Mouse (Mus musculus) layer of hippocampus, adult 11-12 months (tissue): ENCODE results near the gene Synj1.
A peak's percentile ranks its signal among the peaks of the same experiment; 100 is the strongest.

Experiments
- DNase-seq: peaks from one replicate; pipeline ENCODE4 v3.0.0; 2022; ENCODE audit warnings: low spot score

Synj1 gene

DNA sequence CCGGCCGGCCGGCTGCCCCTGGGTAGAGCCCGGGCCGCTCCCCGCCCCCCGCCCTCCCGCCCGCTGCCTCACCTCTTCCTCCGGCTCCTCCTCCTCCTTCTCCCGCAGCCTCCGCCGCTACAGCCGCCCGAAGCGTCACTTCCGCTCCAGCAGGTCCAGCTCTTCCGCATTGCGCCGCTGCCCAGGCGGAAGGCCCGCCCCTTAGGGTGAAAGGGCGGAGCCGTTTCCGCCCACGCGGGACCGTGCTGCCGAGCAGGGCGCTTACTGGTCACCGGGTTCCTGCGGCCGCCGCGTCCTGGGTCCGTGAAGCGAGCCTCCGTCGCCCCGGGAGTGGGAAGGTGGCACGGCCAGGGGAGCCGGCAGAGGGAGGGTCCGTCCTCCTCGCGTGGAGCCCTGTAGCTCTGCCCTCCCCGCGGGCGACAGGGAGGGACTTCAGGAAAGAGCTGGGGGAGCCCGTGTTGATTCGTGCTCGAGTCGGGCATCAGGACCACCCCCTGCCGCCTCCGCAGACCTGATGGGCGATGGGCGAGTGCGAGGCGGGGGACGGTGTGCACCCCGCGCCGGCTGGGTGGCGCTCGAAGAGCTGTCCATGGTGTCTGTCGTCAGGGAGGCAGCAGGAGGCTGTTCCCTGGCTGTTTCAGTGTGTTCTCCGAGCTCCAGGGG, at the start of gene Synj1:
Synj1 (minus strand) TSS at position 288 of the 663 bp plus-strand sequence.
- peak; percentile 93 for DNase-seq

DNA sequence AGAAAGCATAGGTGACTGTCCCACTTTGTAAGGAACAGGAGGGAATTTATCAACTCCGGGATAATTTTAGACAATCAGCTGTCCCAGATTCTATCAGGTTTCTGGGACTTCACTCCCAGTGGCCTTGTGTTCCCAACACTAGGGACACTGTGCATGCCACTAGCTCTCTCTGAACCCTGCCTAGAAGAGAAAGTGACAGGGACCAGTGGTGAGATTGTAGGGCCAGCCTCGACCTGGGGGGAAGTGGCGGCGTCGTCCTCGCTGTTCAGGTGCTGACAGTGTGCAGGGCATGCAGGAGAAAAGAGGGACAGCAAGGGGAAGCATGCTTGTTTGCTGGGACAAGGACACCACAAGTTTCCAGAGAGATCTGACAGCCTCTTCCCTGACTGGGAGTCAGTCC, 46.6 kb upstream of the Synj1 start:
- no peak for DNase-seq

DNA sequence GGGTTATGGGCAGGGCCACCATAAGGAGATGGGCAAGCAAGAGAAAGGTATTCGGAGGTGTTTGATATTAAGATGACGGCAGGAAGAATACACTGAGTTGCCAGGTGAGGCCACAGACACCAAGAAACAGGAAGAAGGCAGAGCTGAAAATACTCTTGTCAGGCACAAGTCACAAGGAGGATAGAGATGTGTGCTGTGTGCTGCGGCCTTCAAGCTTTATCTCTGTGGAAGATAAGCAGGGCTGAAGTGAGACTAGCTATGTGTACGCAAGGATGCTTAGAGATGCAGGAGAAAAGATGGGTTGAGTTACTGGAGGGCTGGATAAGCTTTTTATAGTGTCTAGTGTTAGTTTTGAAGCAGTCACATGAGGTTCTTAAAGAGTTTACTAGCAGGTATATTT, 46.2 kb upstream of the Synj1 start:
- DNase-seq: no peak

DNA sequence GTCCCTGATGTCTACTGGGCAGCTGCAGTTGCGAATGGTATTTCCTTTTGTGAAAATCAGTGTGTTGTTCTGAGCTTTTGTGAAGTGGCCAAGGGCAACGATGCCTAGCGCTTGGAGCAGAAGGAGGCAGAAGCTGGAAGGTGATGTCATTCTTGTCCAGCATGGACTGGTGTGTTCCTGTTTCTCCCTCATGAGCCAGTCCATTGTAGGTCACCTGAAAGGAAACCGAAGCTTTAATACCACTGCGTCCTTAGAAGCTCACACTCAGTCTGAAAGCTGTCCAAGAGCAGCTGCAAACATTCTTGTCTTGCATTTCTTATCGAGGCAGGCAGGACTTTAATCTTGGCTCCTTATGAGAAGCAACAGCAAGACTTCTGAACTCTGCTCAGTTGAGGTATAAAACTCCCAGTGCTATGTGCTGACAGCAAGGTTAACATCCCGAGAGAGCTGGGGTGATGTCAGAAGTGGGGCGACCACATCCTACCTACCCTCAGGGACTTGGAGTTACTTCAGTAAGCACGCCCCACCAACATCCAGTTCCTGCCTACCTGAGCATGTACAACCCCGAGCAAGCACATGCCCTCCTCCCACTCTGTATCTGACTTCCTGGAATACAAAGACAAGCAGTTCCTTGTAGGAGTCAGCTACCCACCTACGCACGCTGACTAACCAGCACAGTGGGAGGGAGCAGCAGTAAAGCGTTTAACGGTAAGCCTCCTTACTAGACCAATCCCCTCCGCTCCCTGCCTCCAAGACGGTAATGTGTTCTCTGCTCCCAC, 45.1 kb upstream of the Synj1 start:
- DNase-seq: peak; percentile 51

DNA sequence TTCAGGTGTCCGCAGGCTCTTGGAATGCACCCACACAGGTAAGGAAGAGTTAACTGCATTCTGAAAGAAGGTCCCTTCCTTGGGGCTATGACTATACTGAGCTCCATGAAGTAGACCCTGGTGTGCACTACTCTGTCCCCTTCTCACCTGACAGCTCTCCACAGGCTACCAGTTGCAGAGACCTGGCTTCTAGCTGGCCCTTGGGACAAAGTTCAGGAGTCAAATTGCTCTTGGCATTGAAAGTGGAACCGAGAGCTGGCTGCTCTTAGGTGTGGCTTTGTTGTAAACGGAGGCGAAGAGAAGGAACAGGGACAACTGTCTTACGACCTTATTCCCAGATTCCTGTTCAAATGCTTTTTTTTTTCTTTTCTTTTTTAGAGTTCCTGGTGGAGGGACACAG, 44.0 kb upstream of the Synj1 start:
- no peak for DNase-seq

DNA sequence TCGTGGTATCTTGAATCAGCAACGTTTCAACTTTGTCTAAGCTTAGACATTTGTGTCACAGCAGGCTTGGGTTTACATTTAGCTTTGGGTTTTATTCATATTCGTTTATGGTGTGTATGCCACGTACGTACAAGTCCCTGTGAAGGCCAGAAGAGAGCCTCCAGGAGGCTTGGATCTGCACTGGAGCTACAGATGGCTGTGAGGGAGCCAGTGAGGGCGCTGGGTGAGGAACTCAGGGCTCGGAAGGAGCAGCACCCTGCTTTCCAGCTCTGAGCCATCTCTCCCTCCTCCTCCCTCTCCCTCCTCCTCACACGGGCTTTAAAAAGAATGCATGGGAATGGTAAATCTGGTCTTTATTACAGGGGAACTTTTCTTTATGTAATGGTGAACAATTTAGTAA, 42.5 kb upstream of the Synj1 start:
- no peak for DNase-seq

DNA sequence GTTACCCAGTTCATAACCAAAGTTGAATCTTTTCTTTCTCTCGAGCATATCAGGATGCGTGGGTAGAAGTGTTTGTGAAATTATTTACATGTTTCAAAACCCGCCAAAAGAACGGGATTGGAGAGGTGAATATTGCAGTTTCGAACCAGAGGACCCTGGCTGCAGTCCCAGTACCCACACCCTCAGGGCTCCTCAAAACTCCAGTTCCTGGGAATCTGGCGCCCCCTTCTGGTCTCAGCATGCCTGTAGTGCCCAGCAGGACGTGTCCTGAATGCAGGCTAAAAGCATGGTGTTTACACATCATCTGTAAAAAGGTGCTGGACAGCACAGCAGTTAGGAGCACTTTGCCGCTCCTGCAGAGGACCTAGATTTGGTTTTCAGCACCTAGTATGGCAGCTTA, 34.4 kb upstream of the Synj1 start:
- DNase-seq: peak; percentile 38

DNA sequence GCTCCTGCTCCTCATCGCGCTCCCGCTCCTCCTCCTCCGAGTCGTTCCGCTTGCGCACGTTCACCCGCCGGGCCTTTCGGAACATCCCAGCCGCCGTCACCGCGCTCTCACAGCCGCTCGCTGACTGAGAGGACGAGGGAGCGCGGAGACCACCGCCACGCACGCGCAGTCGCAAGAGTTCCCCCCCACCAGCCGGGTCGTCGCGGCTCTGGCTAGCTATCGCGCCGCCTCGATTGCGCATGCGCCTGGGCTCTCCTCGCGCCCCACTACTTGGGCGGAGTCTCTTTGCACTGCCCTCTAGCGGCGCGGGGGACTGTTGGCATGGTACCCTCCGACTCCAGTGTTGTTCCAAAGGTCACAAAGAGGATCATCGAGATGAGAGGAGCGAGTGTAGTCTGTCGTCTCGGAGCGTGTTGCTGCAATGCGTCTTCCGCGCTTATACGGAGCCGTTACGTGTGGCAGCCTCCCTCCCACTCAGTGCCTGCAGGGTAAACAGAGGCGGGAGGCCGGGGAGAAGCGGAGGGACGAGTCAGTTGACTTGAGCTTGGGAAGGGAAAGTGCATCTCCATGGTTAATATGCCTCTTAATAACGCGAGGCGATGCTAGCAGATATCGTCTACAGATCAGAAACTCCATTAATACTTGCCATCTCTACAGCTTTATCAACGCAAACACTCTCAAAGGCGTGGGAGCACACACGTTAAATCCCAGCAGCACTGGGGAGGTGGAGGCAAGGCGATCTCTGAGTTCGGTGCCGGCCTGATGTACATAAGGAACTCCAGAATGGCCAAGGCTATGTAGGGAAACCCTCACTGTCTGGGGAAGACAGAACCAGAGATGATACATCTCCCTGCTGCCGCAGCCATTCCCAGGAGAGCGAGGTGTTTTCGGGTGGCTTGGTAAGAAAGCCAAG, 33.4 kb upstream of the Synj1 start, which contains the start of gene Paxbp1:
Paxbp1 (minus strand) TSS at position 274 of the 913 bp plus-strand sequence.
- peak; percentile 99 for DNase-seq

DNA sequence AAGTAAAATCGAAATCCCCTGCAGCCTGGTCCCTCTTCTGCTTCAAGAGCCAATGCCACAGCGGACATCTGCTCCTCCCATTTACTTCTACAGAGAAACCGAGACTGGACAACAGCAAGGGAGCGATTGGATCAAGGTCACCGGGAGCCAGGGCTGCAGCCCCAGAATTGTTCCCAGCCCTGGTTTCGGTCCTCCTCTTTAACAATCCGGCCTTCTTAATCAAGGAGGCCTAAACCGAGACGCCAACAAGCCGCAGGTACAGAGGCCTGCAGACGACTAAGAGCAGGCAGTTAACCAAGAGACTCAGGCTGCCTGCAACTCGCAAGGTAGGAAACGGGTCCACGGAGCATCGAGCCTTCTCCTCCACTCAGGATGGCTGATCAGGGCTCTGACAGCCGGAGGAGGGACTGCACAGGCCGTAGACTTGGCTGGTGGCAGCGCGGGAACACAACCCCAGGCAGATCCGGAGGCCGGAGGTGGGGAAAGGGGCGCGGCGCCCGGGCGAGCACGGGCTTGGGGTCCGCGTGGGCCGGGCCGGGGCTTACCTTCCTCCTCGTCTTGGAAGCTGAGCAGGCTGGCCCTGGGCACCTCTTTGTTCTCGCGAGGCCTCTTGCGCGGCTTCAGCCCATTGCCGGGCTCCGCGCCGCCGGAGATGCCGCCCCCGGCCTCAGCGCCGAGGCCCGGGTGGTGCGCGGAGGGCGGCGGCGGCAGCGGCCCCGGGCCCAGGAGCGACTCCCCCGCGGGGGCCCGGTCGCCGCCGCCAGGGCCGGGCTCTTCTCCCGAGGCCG, 32.5 kb upstream of the Synj1 start:
- peak; percentile 58 for DNase-seq

DNA sequence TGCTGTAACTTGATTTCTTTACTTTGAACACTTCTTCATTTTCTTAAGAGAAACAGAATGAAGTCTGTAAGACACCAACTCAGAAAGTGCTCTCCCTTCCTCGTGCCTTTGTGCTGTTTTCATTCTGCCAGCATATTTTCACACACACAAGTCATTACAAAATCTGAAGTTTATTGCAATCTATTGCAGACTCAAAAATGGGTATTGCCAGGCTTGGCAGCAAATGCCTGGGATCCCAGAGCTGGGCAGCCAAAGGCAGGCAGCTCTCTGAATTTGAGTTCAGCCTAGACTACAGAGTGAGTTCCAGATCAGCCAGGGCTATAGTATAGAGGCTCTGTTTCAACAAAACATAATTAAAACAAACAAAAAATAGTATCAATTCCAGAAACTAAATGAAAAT, 31.5 kb upstream of the Synj1 start:
- DNase-seq: no peak

DNA sequence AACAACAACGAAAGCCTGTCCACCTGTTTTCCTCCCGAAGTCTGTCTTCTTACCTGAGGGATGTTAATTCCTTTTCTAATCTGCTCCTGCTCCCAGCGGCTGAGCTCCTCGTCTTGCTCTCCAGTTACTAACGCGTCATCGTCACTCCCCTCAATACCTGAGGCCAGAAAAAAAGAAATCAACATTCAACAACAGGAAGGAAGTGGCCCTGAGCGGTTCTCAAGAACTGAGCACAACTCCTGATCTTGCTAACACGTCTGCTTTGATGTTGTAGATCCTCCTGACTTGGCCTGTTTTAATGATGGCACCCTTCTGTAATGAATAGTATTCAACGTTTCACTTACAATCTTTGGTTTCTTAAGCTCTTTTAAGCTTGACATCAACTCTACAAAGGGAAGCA, 24.8 kb upstream of the Synj1 start:
- DNase-seq: no peak

DNA sequence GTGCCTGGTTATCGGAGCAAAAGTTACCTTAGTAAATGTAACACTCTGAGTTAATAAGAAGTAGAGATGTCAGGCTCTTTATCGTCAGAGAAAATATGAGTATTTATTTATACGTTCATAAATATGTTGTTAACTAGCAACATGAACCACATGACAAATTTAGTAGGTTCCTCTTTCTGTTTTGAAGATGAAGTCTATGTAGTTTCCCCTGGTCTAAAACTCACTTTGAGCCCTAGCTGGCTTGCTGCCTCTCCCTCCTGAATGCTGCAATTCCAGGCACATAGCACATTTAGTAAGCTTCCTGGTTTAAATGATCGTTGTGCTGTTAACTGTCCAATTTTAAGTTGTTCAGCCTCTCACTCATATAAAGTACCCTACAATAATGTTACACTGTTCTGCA, 19.6 kb upstream of the Synj1 start:
- no peak for DNase-seq

DNA sequence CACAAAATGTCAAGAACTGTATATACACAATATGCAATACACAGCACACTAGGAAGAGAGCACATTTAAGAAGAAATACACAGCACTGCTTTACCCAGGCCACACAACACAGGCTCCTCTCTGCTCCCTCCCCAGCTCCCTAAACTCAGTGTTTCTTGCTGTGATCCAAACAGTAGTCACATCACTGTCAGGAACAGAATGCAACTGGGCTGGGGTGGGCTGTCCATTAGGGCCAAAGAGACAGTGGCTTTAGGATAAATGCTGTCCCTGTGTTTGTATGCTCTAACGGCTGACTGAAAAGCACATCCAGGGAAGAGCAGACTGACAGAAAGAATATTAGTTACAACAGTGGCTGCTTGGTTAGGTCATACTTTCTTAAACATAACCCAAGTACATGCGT, 18.8 kb upstream of the Synj1 start:
- no peak for DNase-seq

DNA sequence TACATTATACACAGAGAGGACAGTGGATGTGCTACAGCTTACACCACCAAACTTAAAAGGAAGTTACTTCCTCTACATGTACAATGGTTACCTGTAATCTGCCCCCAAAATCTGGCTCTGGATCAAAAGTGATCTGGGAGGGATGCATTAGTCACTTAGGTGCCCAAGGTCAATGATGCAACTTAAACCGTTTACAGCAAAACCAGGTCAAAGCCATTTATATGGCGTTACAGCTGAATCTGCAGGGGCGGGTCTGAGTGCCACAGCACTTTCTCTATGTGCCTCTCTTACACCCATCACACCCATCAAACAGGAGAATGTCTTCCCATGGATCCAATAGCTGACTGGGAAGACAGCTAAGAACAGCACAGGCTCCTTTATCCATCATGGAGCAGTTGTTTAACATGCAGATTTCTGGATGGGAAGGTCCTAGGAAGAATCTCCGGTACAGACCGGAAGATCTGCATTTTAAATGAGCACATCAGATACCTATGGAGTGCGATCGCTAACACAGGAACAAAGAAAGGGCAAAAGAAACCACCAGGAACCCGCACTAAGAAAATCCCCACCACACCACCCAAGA, 18.1 kb upstream of the Synj1 start:
- DNase-seq: no peak

DNA sequence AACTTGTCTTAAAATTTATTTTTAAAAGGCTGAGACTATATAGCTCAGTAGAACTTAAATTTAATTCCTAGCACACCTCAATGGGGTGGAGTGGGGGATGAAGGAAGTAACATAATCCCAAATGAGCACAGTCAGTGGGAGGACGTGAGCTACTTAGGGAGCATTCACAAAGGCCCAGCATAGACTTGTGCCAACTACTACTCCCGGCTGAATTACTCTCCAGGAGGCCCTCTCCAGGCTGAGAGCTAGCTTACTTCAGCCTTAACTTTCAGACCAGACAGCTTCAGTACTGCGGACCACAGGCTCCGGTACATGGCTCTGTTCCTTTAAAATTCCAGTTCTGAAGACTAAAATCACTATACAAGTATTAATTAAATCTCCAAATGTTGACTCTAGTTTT, 15.2 kb upstream of the Synj1 start:
- DNase-seq: no peak

DNA sequence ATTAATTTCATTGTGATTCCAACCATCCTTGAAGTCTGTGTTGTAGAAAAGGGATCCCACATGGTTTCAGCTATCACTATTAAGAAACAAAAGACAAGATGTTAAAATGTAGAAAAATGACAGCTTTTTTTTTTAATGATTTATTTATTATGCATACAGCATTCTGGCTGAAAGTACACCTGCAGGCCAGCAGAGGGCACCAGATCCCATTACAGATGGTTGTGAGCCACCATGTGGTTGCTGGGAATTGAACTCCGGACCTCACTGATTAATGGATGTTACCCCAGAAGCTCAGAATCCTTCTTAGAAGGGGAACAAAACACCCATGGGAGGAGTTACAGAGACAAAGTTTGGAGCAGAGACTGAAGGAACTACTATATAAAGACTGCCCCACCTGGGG, 12.3 kb upstream of the Synj1 start:
- DNase-seq: no peak

DNA sequence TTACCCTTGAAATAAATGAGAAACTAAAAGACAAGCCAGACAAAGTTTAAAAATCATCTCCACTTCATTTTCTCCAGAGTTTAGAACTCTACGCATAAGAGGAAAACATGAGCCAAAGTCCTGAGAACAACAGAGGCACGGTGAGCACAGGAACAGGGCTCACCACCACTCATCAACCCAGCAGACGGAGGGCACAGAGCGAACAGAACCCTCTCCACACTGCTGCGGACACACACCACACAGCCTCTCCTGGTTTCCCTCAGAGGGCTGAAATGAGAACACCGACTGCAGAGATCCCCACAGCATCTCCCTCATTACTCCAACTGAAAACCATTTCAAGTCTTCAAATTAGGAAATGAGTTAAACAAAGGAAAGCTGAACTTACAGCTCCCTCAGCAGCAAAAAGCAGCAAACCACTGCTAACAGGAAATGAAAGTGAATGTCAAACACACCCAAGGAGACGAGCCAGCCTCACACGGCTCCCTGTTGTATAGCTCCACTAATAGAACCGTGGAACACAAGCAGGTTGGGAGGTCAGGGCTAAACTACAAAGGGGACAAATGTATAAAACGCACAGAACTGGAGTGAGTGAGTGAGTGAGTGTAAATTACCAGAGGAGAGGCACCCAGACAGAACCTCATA, 9.9 kb upstream of the Synj1 start:
- no peak for DNase-seq

DNA sequence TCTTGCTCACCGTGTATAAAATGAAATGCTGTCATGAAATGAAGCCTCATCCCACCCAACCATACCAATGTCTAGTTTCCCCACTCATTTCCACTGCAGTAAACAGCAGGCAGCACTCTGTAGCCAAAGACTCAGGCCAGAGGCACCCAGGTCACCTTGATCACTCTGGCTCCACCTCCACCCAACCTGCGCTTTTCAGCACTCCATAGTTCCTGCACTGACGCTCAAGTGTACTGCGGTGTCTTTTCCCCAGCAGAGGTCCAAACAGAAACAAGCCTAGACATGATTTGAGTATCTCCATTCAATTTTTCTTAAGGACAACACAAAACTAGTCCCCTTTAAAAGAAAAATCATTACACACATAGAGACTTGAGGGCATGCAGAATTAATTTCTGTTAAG, 8.4 kb upstream of the Synj1 start:
- no peak for DNase-seq

DNA sequence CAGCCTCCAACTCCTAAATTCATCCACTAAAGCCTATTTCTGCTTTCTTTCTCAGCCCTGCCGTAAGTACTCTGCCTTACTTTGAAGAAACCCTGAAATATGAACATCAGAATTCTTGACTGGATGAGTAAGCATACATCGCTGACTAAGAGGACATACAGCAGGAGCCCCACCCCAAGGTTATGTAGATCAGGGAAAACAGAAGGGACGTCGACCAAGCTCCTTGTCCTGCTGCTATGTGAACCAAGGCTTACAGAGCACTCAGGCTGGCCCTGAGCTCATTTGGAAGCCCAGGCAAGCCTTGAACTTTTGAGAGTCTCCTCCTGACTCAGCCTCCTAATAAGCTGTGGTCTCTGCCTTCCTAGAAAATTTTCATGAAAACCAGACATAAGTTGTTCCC, 4.7 kb upstream of the Synj1 start:
- DNase-seq: no peak

DNA sequence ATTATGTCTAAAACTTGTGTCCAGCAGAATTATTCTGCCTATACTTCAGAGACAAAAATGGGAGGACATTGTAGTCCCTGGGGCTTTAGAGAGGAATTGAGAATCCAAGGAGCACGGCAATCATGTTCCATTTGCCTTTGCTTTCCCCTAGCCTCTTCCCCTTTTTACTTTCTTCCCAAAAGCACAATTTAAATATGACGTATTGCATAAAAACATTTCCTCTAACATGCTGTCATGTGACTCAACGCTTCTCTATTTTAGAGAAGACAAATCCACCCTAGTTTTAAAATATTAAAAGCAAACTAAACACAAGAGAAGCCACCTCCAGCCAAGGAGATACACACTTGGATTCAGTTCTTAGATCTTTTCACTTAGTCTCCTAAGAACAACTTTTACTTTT, 739 bp upstream of the Synj1 start:
- no peak for DNase-seq

DNA sequence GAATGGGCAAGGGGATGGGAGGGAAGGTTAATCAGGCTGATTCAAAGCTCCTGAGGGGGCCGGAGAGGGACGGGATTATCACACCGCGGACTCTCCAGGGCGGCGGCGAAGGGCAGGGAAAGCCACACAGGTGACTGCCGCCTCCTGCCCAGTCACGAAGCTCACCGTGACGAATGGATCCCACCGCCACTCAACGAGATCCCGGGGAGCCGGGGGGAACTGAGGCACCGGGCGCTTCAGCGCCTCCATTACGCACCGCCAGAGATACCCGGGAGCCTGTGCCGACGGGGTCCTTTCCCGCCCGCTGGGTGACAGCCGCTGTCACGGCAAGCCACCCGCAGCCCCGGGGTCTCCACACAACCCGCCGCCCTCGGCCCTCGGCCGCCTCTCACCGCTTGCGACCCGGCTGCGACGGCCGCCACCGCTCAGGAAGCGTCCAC, 507 bp downstream of the Synj1 start:
- DNase-seq: no peak
